Mouse (Mus musculus) left cerebral cortex, postnatal 10 days (tissue): ENCODE results near the gene Cd320. TPM values are rescaled to one million over a fixed set of nuclear protein-coding genes. Genes with fewer than 3 reads are reported as not detected.
"Not testable (repeated sequence)": the region's sequence is repeated elsewhere in the genome, so short reads cannot be mapped to it uniquely, and the experiment has no call there.

Experiments used
- DNase-seq, 2 experiments: peaks; one replicate each; pipeline ENCODE4 v3.0.0; 2021 to 2022; ENCODE audit warnings: low spot score in 2 of 2, mixed read lengths in 1 of 2; ENCODE audit errors: extremely low spot score in 1 of 2
- intact Hi-C: fragments of 180-260 bp; cut with DNase I; formaldehyde crosslinking; loops from one replicate; pipeline ENCODE4 v1.15.1; 2025
- total RNA-seq, 2 experiments: library from RNA; stranded (reverse); gene quantifications; 2 replicates each; pipeline ENCODE4 v1.2.3; 2021

Gene Cd320
- total RNA-seq, 2 experiments from 2014 or later: 24.1 to 26.4 TPM

DNA sequence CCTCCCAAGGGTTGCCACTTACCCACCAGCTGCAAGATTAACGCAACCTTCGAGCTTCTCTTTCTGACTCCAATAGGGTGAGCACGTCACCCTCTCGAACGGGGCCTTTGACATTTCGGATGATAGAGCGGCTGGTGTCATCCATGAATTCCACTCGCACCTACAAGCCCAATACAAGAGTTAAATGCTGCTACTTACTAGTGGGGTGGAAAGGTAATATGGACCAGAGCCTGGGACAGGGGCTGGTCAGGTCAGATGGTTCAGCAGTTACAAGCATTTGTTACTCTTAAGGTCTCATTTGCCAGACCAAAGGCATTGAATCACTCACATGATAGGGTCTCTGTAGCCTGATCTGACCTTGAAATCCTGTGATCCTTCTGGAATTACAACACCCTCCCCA, 19.7 kb upstream of the Cd320 start:
- intact Hi-C loops, DNase-seq: not testable (repeated sequence)

DNA sequence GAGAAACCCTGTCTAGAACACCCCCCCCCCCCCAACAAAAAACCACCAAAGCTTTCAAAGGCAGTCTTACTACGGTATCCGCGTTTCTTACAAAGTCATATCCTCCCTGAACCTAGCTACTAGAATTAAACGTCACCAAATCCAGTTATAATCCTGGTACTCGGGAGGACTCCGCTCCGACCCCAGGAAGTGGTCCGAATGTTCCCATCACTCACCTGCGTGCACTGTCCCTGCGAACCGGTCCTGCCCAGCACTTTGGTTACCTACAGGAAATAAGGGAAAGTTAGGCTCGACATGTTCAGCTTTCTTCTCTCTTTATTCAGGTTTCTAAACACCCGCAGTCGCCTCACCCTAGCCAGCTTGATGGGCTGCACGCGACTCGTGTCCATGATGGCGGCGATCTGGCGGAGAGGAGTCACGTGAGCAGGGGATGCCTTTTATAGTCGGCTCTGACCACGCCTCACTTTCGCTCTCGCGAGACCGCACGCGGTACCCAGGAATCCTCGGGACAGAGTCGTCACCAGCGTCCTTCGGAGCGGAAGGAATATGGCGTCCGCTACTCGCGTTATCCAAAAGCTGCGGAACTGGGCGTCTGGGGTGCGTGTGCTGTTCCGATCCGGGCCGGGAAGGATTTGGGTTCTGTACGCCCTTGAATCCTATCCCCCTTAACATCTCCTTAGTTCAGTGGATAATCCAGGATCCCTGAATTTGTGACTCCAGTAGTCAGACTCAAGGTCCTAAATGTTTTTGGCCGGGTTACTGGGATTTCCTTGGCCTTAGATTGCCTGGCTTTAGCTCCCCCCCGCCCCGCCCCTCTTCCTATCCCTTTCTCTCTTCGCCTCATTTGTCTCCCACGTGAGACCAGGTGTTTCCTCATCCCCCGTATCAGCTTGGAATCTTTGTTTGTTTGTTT, 18.6 kb upstream of the Cd320 start, which contains the start of the genes Rps28 and Ndufa7:
TSS of gene Rps28 (minus strand) at position 479 of the 913 bp plus-strand sequence.
TSS of gene Ndufa7 (plus strand) at position 489 of the 913 bp plus-strand sequence.
- intact Hi-C loops: no loop called here

DNA sequence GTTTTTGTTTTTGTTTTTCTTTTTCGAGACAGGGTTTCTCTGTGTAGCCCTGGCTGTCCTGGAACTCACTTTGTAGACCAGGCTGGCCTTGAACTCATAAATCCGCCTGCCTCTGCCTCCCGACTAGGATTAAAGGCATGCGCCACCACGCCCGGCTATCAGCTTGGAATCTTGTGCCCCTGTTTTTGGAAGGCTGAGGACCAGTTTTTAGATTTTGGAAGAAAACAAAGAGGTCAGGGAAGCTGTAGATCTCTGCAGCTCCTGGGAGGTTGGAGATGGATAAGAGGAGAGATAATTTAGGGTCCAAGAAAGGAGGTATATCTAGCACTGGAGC, 17.9 kb upstream of the Cd320 start:
- DNase-seq, intact Hi-C loops: not testable (repeated sequence)

More for the DNA sequence above, 18.6 kb upstream of the Cd320 start, which contains the start of the genes Rps28 and Ndufa7:
- peak; percentile 97 to 99 for DNase-seq

DNA sequence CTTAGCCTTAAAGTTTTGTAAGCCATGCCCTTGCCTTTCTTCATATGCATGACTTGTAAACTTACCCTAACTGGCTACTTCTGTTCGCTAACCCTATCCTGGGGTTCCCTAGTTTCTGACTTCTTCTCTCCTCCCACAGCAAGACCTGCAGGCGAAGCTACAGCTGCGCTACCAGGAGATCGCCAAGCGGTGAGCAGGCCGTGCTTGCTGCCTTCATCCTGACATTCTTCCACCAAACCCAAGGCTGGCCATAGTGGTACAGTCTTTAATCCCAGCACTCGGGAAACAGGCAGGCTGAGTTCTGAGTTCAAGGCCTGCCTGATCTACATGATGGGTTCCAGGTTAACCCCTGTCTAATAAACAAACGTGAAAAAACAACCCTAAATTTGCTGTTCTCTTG, 17.4 kb upstream of the Cd320 start:
- intact Hi-C loops: no loop called here

DNA sequence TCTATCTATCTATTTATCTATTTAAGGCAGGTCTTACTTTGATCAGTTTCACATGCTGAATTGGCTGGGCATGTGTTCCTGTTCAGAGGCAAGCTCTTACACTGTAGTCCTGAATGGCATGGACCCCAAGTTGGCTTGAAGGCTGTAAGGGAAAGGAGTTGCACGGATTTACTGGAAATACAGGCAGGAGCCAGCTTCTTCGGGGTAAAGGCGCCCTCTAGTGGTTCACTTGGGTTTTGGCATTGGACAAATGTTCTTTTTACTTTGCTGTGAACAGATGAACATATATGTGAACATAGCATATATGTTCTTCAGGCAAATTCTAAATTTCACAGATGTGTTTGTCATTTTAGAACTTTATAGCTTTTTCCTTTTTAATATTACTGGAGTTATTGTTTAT, 16.0 kb upstream of the Cd320 start:
- peak; percentile 71 to 72 for DNase-seq
- intact Hi-C loops: no loop called here

More for the DNA sequence above, 17.4 kb upstream of the Cd320 start:
- DNase-seq: no peak

DNA sequence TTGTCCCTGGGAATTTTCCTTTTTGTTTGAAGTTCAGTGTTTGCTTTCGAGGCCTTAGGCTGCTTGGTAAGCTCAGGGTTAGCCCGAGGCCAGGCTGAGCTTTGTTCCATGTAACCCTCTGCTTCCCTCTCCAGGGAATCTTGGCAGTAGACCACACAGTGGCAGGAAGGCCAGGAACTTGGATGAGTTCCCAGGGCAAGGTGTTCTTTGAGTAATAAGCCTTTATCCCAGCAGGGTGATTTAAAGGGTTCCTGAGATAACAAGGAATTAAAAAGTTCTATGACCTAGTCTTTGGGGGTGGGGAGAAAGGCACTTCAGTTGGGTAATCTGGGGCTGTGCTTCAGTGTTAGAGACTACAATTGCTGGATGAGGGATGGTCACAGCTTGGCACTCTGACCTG, 14.0 kb upstream of the Cd320 start:
- intact Hi-C loops: no loop called here
- DNase-seq: peak in 1 of 2 experiments; percentile 86

DNA sequence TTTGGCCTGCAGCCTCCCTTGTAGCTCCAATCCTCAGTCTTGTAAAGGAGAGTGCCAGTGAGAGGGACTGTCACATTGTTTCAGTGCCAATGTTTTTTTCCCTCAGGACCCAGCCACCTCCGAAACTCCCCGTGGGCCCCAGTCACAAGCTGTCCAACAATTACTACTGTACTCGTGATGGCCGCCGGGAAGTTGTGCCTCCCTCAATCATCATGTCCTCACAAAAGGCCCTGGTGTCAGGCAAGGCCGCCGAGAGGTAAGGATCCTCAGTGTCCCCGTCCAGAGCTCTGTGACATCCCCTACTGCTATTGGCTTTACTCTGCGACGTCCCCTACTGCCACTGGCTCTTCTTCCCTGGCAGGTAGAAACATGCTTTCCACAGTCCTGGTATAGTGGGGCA, 13.3 kb upstream of the Cd320 start:
- DNase-seq: peak in 1 of 2 experiments; percentile 34
- intact Hi-C loops: no loop called here

DNA sequence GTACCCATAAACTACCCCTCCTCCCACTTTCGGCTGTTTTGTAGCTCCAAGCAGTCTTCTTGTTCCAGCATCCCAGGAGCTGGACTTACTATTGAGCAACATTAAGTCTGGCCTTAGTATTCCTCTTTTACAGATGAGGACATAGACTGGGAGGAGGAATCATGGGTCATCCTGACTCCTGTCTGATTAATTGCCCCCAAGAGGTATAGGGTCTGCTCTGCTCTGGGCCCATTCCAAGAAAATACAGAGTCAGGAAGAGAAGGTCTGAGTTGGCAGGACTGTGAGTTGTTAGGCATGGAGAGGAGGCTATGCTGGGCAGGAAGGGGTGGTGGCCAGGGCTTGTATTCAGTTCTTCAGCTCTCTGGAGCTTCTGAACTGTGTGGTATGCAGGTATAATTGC, 1.3 kb downstream of the Cd320 start:
- DNase-seq: no peak
- intact Hi-C loops: no loop called here

DNA sequence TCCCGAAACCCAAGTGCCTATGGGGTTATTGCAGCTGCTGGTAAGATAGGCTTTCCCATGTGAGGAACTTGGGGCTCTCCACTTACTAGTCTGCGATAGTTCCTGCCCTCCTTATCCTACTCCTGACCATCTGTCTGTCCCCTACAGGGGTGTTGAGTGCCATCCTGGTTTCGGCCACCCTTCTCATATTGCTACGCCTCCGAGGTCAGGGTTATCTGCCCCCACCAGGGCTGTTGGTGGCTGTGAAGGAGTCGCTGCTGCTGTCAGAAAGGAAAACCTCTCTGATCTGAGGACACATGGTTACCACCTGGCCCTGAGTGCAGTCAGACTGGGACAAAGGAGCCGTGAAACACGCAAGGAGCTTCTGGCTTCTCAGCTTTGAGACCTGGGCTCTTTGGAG, 5.2 kb downstream of the Cd320 start:
- intact Hi-C loops: no loop called here
- DNase-seq: no peak

DNA sequence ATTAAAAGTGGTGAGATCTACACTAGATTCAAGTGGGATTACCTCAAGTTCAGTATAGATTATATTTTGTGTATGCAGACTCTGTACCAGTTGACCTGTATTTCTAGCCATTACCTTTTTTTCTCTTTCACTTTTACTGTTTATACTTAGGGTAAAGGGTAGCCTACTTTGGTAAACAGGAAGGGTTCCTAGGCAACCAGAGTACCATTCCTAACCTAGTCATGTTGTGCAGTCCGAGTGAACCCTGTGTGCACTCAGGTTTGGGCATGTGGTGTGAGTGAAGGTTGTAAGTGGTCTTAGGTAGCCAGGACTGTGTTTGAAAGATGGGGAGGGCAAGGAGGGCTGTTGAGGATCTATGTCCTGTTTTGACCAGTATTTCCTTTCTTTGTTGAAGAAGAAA, 8.4 kb downstream of the Cd320 start:
- intact Hi-C loops: no loop called here
- DNase-seq: no peak

DNA sequence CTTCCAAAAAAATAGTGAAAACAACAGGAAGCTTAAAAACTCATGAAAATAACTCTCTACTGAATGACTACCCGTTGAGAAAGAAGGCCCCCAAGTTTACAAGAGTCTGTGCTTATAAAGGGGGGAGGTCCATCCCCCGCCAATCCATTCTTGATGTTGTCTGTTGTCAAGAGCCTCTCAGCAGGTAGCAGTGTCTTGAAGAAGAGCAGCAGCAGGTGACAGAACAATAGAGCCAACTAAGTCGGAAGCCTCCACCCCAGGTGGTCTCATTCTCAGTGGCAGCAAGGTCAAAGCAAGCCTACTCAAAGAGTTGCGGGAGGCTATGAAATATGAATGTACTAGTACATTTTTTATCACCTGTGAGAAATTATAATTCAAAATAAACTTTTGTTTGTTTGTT, 14.9 kb downstream of the Cd320 start:
- intact Hi-C loops: no loop called here
- no peak for DNase-seq

DNA sequence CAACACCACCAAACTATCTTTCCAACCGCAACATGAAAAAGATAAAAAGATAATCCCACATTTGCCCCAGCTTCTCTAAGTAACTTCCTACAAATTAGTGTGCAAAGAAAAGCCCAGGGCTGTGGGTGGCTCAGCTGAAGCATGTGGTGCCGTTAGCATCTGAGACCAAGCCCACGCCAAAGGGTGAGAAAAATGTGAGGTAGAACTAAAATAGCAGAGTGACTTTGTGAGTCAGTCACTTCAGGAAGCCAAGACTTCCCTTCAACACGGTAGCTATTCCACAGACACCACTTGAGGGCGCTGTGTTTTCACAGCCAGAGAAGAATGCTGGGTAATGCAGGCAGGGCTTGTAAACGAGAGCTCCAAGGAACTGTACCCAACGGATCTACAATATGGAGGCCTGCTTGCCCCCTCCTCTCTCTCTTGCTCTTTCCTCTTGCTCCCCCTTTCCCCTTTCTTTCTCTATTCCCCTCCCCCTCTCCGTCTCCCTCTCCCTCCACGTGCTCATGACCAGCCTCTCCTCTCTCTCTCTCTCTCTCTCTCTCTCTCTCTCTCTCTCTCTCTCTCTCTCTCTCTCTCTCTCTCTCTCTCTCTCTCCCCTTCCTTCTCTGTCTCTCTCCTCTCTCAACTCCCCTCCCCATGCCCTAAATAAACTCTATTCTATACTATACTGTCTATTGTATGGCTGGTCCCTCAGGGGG, 22.6 kb downstream of the Cd320 start:
- peak; percentile 68 to 79 for DNase-seq
- intact Hi-C loops: no loop called here

DNA sequence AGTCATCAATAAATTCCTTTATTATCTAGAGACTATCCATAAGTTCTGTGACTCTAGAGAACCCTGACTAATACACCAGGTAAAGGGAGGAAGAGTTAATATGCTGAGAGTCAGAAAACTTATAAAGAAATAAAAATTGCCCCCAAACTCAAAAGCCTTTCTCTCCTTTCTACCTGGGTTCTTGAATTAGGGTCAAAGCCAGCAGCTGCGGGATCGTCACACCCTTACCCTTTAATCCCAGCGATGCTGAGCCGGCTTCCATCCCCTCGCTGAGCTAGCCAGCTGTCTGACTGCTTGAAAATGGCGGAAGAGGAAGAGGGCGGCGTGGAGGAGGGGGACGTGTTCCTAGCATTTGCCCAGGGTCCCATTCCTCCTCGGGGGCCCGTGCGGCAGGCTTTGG, 30.6 kb downstream of the Cd320 start, which contains the start of gene Gm7029:
TSS of gene Gm7029 (plus strand) at position 301 of the 400 bp plus-strand sequence.
- intact Hi-C loops, DNase-seq: not testable (repeated sequence)

DNA sequence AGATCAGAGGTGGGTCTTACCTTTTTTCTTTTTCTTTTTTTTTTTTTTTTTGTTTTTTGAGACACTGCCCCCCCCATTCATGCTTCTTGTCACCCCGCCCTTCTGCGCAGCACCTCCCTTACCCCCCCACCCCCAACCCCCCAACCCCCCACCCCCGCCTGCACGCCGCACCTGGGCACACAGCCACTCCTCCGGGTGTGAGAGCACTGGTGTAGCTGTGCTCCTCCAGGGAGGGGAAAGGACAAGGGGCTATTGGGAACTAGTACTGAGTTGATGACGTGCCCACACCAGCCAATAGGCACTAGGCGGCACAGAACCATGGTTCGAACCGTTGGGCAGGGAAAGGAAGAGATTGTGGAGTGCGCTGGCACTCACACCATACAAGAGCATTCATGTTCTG, 31.5 kb downstream of the Cd320 start:
- intact Hi-C loops: no loop called here
- no peak for DNase-seq

DNA sequence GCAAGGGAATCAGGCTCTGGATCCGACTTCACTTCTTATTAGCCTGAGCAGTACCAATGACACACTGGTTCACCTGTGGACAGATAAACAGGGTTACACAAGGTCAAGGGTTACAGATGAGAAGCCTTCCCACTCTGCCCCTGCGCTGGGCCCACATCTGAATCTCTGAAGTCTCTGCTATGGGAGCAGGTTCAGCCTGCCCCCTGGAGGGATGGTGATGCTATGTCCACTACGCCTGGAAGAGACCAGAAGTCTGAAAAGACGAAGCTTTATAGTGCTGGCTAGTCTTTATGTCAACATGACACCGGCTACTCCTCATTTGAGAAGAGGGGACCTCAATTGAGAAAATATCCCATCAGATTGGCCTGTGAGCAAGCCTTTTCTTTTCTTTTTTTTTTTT, 32.9 kb downstream of the Cd320 start:
- intact Hi-C loops: not testable (repeated sequence)

DNA sequence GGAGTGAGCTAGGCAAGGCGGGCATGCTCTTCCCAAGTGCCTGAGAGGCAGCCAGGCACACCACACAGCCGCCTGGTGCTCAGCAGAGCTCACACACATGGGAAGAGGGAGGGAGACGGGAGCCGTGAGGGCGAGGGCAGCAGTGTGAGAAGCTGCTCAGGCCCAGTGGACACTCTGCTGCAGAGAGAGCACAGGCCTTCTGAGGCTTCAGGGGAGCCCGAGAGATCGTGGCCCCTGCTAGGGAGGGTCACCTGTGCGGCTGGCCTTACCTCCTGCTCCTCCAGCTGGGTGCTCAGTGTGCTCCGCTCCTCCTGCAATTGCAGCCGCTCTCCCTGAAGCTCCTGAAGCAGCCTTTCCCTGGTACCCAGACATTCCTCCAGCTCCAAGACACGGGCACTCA, 41.4 kb downstream of the Cd320 start:
- DNase-seq, intact Hi-C loops: not testable (repeated sequence)

More for the DNA sequence above, 32.9 kb downstream of the Cd320 start:
- DNase-seq: peak in 1 of 2 experiments; percentile 48

DNA sequence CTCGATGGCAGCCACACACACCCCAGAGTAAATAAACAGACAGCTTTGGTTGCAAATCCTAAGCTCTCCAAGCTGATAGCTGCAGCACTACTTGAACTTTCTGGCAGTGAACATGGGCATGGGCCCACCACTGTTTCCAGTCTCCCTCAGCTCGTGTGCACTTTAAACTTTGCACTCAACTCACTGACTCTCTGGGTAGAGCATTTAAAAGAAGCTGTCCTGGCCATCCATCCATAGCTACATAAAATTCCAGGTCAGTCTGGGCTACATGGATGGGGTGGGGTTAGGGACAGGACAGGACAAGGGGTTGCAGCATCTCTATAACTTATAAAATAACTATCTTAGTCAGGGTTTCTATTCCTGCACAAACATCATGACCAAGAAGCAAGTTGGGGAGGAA, 44.9 kb downstream of the Cd320 start:
- intact Hi-C loops, DNase-seq: not testable (repeated sequence)

DNA sequence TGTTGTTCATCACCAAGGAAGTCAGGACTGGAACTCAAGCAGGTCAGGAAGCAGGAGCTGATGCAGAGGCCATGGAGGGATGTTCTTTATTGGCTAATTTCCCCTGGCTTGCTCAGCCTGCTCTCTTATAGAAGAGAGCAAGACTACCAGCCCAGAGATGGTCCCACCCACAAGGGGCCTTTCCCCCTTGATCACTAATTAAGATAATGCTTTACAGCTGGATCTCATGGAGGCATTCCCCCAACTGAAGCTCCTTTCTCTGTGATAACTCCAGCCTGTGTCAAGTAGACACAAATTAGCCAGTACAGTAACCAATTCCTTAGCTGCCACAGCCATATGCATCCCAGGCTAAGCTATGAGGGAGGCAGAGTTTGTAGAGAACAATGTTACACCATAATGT, 45.3 kb downstream of the Cd320 start:
- DNase-seq, intact Hi-C loops: not testable (repeated sequence)

DNA sequence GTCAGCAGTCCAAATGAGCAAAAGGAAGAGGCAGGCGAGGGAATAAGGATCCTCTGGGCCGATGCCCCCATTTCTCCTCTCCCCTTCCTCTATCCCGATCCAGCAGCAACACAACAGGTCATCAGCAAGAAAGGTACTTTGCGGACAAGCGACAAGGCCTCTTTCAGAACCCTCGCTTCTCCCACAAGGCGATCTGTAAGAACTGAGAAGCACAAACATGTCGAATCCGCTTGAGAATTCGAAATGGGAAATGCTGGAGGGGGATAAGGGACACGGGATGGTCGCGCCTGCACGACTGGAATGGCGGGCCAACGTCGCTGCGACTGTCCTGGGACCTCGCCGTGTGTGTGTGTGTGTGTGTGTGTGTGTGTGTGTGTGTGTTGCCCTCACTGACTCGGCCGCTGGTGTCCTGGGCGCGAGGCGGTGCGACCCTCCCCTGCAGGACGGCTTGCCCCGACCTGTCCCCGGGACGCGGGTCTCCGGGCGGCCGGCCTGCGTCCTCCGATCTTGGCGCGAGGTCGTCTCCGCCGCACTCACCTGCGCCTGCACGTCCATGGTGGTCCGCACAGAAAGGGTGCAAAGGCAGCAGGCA, 47.1 kb downstream of the Cd320 start:
- DNase-seq, intact Hi-C loops: not testable (repeated sequence)
